Mouse (Mus musculus): ENCODE data around the gene Ccdc185.

DNA sequence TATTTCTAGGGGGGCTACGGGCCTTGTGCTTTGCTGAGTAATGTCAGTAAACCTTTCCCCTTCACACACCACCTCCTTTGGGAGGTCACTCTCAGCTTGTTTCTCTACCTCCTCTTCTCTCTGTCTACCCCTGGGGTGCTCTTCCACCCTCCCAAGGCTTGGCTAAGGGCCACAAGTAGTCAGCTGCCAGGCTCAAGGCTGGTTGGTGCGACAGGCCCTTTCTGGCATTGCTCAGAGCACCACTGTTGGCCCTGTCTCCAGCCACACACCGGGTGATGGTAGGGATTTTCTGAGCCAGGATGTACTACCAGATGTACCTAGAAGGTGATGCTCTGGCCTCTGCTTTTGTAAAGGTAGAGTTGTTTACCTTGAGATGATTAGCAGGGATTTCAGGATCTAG is 35.8 kb upstream of the Ccdc185 start:
- no peak for TF ChIP-seq POLR2A (IDR thresholded peaks at IDR 0.05; ENCODE audit: borderline replicate concordance, extremely low read depth, low read depth, low read length)
- no peak for TF ChIP-seq CTCF (IDR thresholded peaks at IDR 0.05; ENCODE audit: insufficient read depth, low read length)
